Mouse (Mus musculus) heart, adult 2 months (tissue): ENCODE measurements around the gene Klkb1.

Experiments
- CTCF ChIP-seq: fragments of 200-600 bp; IDR thresholded peaks from 2 replicates; pipeline ENCODE4 v1.8.1; 2022; ENCODE audit warnings: antibody characterized with exemption, mild to moderate bottlenecking, moderate library complexity
- EP300 ChIP-seq: fragments of 200-500 bp; IDR thresholded peaks from 2 replicates; pipeline ENCODE4 v1.6.1; 2011; ENCODE audit warnings: low read depth, low read length, control low read depth; ENCODE audit not compliant: insufficient read depth
- POLR2A ChIP-seq: fragments of 200-500 bp; IDR thresholded peaks from 2 replicates; pipeline ENCODE4 v1.6.1; 2011; ENCODE audit warnings: mild to moderate bottlenecking, low read depth, low read length, control low read depth; ENCODE audit not compliant: insufficient read depth

DNA sequence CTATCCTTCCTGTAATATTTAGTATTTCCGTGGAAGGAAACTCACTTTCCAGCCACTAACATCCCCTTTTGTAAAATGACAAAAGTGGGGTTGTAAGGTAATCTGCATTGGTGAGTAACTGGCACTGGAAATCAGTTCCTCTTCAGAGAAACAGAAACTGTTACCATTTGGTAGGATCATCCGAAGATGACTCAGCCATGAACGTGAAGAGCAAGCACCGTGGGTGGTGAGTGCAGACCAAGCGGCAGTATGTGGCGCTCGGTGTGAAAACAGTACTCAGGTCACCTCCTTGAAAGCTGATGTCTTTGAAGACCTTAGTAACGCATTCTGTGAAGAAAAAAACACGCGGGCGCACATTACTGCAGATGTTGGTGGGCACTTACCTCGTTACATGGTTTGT lies 39.6 kb downstream of the Klkb1 start:
- TF ChIP-seq POLR2A: no peak
- TF ChIP-seq EP300: no peak
- TF ChIP-seq CTCF: no peak
